Mouse (Mus musculus) forebrain, embryonic 16.5 days (tissue): ENCODE data around the gene Snrpf. TPM values are rescaled to one million over a fixed set of nuclear protein-coding genes. Genes with fewer than 3 reads are reported as not detected.

ENCODE experiments used
- ATAC-seq: fragments of 200-750 bp; cut with Nextera tagmentation; 2 replicates; pipeline ENCODE4 v1.8.0; 2017; ENCODE audit warnings: mild to moderate bottlenecking, moderate library complexity
- H3K27ac ChIP-seq: fragments of 300-500 bp; sonication (generic); 2 replicates; pipeline ENCODE4 v1.5.1; 2014; ENCODE audit warnings: low read length, control low read depth
- H3K27me3 ChIP-seq: fragments of 300-500 bp; sonication (generic); replicated peaks from 2 replicates; pipeline ENCODE4 v1.6.1; 2014; ENCODE audit warnings: low read length; ENCODE audit not compliant: control insufficient read depth, insufficient read depth
- H3K36me3 ChIP-seq: fragments of 300-500 bp; sonication (generic); 2 replicates; pipeline ENCODE4 v1.6.1; 2014; ENCODE audit not compliant: control insufficient read depth, insufficient read depth
- H3K4me1 ChIP-seq: fragments of 300-500 bp; sonication (generic); replicated peaks from 2 replicates; pipeline ENCODE4 v1.6.1; 2014; ENCODE audit warnings: low read length; ENCODE audit not compliant: control insufficient read depth, insufficient read depth
- H3K4me2 ChIP-seq: fragments of 300-500 bp; sonication (generic); 2 replicates; pipeline ENCODE4 v1.6.1; 2014; ENCODE audit warnings: mild to moderate bottlenecking, low read length, control low read depth
- H3K4me3 ChIP-seq: fragments of 300-500 bp; sonication (generic); replicated peaks from 2 replicates; pipeline ENCODE4 v1.5.1; 2014; ENCODE audit warnings: mild to moderate bottlenecking, low read length, control low read depth
- H3K9ac ChIP-seq: fragments of 300-500 bp; sonication (generic); replicated peaks from 2 replicates; pipeline ENCODE4 v1.6.1; 2014; ENCODE audit warnings: low read depth, low read length, control low read depth
- H3K9me3 ChIP-seq: fragments of 300-500 bp; sonication (generic); 2 replicates; pipeline ENCODE4 v1.6.1; 2016; ENCODE audit warnings: low read length; ENCODE audit not compliant: control insufficient read depth
- WGBS: fragments of 180-500 bp; shearing (Covaris S2); extraction: QIAGEN DNeasy Blood & Tissue Kit; methylation state at CpG from one replicate; pipeline ENCODE4 v1.1.7; 2014; 5-methylcytosine and 5-hydroxymethylcytosine counted together
- polyA plus RNA-seq: library from polyadenylated mRNA; unstranded; fragments of >200 nt; fragmentation: Nextera tagmentation; extraction: Ambion mirVana; gene quantifications from 2 replicates; pipeline ENCODE4 v1.2.1, GENCODE M21; 2015

Gene Snrpf
- polyA plus RNA-seq, 1 experiment from 2014 or later: 77.8 TPM

GRCm38 (mm10) chr10:93542356-93542755, 47.1 kb downstream of the Snrpf start:
- WGBS: 39% methylated on average over 4 of the region's 4 CpGs
- no peak for ATAC-seq
- Histone ChIP-seq H3K27me3 (no peaks in the 10 kb centered on the region), H3K9ac (no peak overlapping the region), H3K36me3 (no peaks in the 10 kb centered on the region), H3K4me3 (no peak overlapping the region), H3K4me2 (no peak overlapping the region), H3K9me3 (no peaks in the 10 kb centered on the region), H3K4me1 (peaks cover 6% of the 10 kb centered on the region; the same call in 1 of the 2 replicates), H3K27ac (no peak overlapping the region)

GRCm38 (mm10) chr10:93541585-93541984, 47.9 kb downstream of the Snrpf start:
- 92% methylated on average over 1 of the region's 1 CpGs for WGBS
- H3K27me3 ChIP-seq: no peaks in the 10 kb centered on the region

GRCm38 (mm10) chr10:93540431-93541210, 48.9 kb downstream of the Snrpf start, which contains the start of gene Ccdc38:
Gene Ccdc38, plus strand, starts transcription at chr10:93540632.
- 0 out of 2 replicates have a peak, but pooled peaks have one; percentile 4 for ATAC-seq
- Histone ChIP-seq H3K9me3 (no peaks in the 10 kb centered on the region), H3K4me3 (peak within 1 kb of the TSS; percentile 32), H3K9ac (peak within 1 kb of the TSS; percentile 51; the same call in 1 of the 2 replicates), H3K4me1 (peaks cover 6% of the 10 kb centered on the region; the same call in 1 of the 2 replicates), H3K36me3 (no peaks in the 10 kb centered on the region), H3K4me2 (peak within 1 kb of the TSS; percentile 63), H3K27me3 (no peaks in the 10 kb centered on the region), H3K27ac (no peak within 1 kb of the TSS)
- WGBS: 76% methylated on average over 17 of the region's 17 CpGs

More at GRCm38 (mm10) chr10:93541585-93541984, 47.9 kb downstream of the Snrpf start:
- no peak overlapping the region for H3K4me3 ChIP-seq
- no peaks in the 10 kb centered on the region for H3K9me3 ChIP-seq
- ATAC-seq: no peak
- H3K9ac ChIP-seq: no peak overlapping the region
- H3K27ac ChIP-seq: no peak overlapping the region
- H3K4me1 ChIP-seq: peaks cover 6% of the 10 kb centered on the region; the same call in 1 of the 2 replicates
- H3K36me3 ChIP-seq: no peaks in the 10 kb centered on the region
- no peak overlapping the region for H3K4me2 ChIP-seq

- H3K4me3 ChIP-seq: peak within 1 kb of the TSS; percentile 32
- WGBS: 3% methylated on average over 35 of the region's 35 CpGs
- H3K9me3 ChIP-seq: no peaks in the 10 kb centered on the region
- ATAC-seq: peak; percentile 96
- no peak within 1 kb of the TSS for H3K27ac ChIP-seq
- H3K4me2 ChIP-seq: peak within 1 kb of the TSS; percentile 63
- peaks cover 6% of the 10 kb centered on the region; the same call in 1 of the 2 replicates for H3K4me1 ChIP-seq
- H3K27me3 ChIP-seq: no peaks in the 10 kb centered on the region
- H3K36me3 ChIP-seq: no peaks in the 10 kb centered on the region
- H3K9ac ChIP-seq: peak within 1 kb of the TSS; percentile 51; the same call in 1 of the 2 replicates
These were observed 49.6 kb downstream of the Snrpf start, which contains the start of gene Amdhd1 for GRCm38 (mm10) chr10:93539775-93540430. Gene Amdhd1, minus strand, starts transcription at chr10:93540033.

GRCm38 (mm10) chr10:93538818-93539217, 50.7 kb downstream of the Snrpf start:
- no peak overlapping the region for H3K4me3 ChIP-seq
- H3K9ac ChIP-seq: no peak overlapping the region
- no peak overlapping the region for H3K27ac ChIP-seq
- peaks cover 4% of the 10 kb centered on the region; the same call in 1 of the 2 replicates for H3K27me3 ChIP-seq
- no peaks in the 10 kb centered on the region for H3K36me3 ChIP-seq
- H3K4me1 ChIP-seq: peaks cover 6% of the 10 kb centered on the region; the same call in 1 of the 2 replicates
- no peak for ATAC-seq
- no peaks in the 10 kb centered on the region for H3K9me3 ChIP-seq
- no peak overlapping the region for H3K4me2 ChIP-seq
- 71% methylated on average over 6 of the region's 6 CpGs for WGBS

GRCm38 (mm10) chr10:93538287-93538686, 51.2 kb downstream of the Snrpf start:
- Histone ChIP-seq H3K4me1 (peaks cover 6% of the 10 kb centered on the region; the same call in 1 of the 2 replicates), H3K9me3 (no peaks in the 10 kb centered on the region), H3K4me2 (no peak overlapping the region), H3K9ac (no peak overlapping the region), H3K36me3 (no peaks in the 10 kb centered on the region), H3K27me3 (peaks cover 4% of the 10 kb centered on the region; the same call in 1 of the 2 replicates), H3K4me3 (no peak overlapping the region), H3K27ac (no peak overlapping the region)
- no peak for ATAC-seq
- WGBS: 95% methylated on average over 2 of the region's 2 CpGs

Other genes with a start within 250 kb of the Snrpf start
- gene Lta4h, start 136.3 kb downstream of the Snrpf start, polyA plus RNA-seq: 104 and 108 TPM in 2 replicates
- 0.13 TPM in 1 of 2 replicates, not detected in the other for gene Hal, start 100.9 kb downstream of the Snrpf start, polyA plus RNA-seq
- gene Amdhd1, start 49.7 kb downstream of the Snrpf start, polyA plus RNA-seq: 0.10 and 0.16 TPM in 2 replicates
- gene Ccdc38, start 49.1 kb downstream of the Snrpf start, polyA plus RNA-seq: 0.43 and 0.44 TPM in 2 replicates
- gene Ntn4, start 51.0 kb upstream of the Snrpf start, polyA plus RNA-seq: 1.0 and 1.6 TPM in 2 replicates
- gene Usp44, start 241.8 kb upstream of the Snrpf start, polyA plus RNA-seq: 0.57 and 0.82 TPM in 2 replicates